Mouse (Mus musculus): ENCODE measurements around the gene Adam1b. TPM values are rescaled to one million over a fixed set of nuclear protein-coding genes. Genes with fewer than 3 reads are reported as not detected.
A peak's percentile ranks its signal among the peaks of the same experiment; 100 is the strongest.

The Adam1b gene
- polyA plus RNA-seq (2012) = 0.03 TPM in 1 of 2 replicates, not detected in the other

- Histone ChIP-seq H3K27me3 (ENCODE audit: control insufficient read depth) (peaks cover 6% of the 10 kb centered on the region), H3K4me1 (ENCODE audit: control insufficient read depth) (peaks cover 19% of the 10 kb centered on the region), H3K4me3 (replicated peaks) (no peak within 1 kb of the TSS), H3K36me3 (ENCODE audit: control insufficient read depth) (no peaks in the 10 kb centered on the region), H3K9me3 (ENCODE audit: control insufficient read depth, low read length) (no peaks in the 10 kb centered on the region)
- no peak for TF ChIP-seq GATA1 (IDR thresholded peaks at IDR 0.05; ENCODE audit: low read length)
Measured at GRCm38 (mm10) chr5:121503231-121503630, at the start of gene Adam1b. TSS of gene Adam1b (minus strand) at chr5:121503435.

- Histone ChIP-seq H3K4me1 (ENCODE audit: control insufficient read depth) (peaks cover 47% of the 10 kb centered on the region), H3K9me3 (ENCODE audit: control insufficient read depth, low read length) (peaks cover 2% of the 10 kb centered on the region; the same call in 1 of the 2 replicates), H3K27me3 (ENCODE audit: control insufficient read depth) (no peaks in the 10 kb centered on the region), H3K36me3 (ENCODE audit: control insufficient read depth) (peaks cover 19% of the 10 kb centered on the region), H3K4me3 (replicated peaks) (no peak overlapping the region)
- TF ChIP-seq GATA1 (IDR thresholded peaks at IDR 0.05; ENCODE audit: low read length) = no peak
Measured at GRCm38 (mm10) chr5:121549196-121549595, 46.0 kb upstream of the Adam1b start.

GRCm38 (mm10) chr5:121547084-121547483 lies 43.8 kb upstream of the Adam1b start:
- Histone ChIP-seq H3K9me3 (ENCODE audit: control insufficient read depth, low read length) (peaks cover 2% of the 10 kb centered on the region; the same call in 1 of the 2 replicates), H3K4me3 (replicated peaks) (peak overlapping the region; percentile 70), H3K27me3 (ENCODE audit: control insufficient read depth) (no peaks in the 10 kb centered on the region), H3K4me1 (ENCODE audit: control insufficient read depth) (peaks cover 58% of the 10 kb centered on the region), H3K36me3 (ENCODE audit: control insufficient read depth) (peaks cover 28% of the 10 kb centered on the region)
- 0 out of 2 replicates have a peak, but pooled peaks have one; percentile 5 for TF ChIP-seq GATA1 (IDR thresholded peaks at IDR 0.05; ENCODE audit: low read length)
- TF ChIP-seq TAL1 (IDR thresholded peaks at IDR 0.05; ENCODE audit: low read length) = no peak

- Histone ChIP-seq H3K36me3 (ENCODE audit: control insufficient read depth) (peaks cover 32% of the 10 kb centered on the region), H3K9me3 (ENCODE audit: control insufficient read depth, low read length) (no peaks in the 10 kb centered on the region; the same call in 1 of the 2 replicates), H3K27me3 (ENCODE audit: control insufficient read depth) (no peaks in the 10 kb centered on the region), H3K4me1 (ENCODE audit: control insufficient read depth) (peaks cover 58% of the 10 kb centered on the region), H3K4me3 (replicated peaks) (peak overlapping the region; percentile 70)
- TF ChIP-seq TAL1 (IDR thresholded peaks at IDR 0.05; ENCODE audit: low read length) = no peak
- TF ChIP-seq GATA1 (IDR thresholded peaks at IDR 0.05; ENCODE audit: low read length) = no peak
Measured at GRCm38 (mm10) chr5:121546530-121546895, 43.3 kb upstream of the Adam1b start.

- peaks cover 36% of the 10 kb centered on the region for H3K36me3 ChIP-seq (ENCODE audit: control insufficient read depth)
- H3K4me1 ChIP-seq (ENCODE audit: control insufficient read depth) = peaks cover 61% of the 10 kb centered on the region
- no peaks in the 10 kb centered on the region for H3K9me3 ChIP-seq (ENCODE audit: control insufficient read depth, low read length)
- peak within 1 kb of the TSS; percentile 70 for H3K4me3 ChIP-seq (replicated peaks)
- no peaks in the 10 kb centered on the region for H3K27me3 ChIP-seq (ENCODE audit: control insufficient read depth)
- TF ChIP-seq TAL1 (IDR thresholded peaks at IDR 0.05; ENCODE audit: low read length) (no peak), GATA1 (IDR thresholded peaks at IDR 0.05; ENCODE audit: low read length) (no peak)
Measured at GRCm38 (mm10) chr5:121545793-121546529, 42.7 kb upstream of the Adam1b start, which contains the start of gene Mapkapk5. TSS of gene Mapkapk5 (minus strand) at chr5:121545905.

GRCm38 (mm10) chr5:121544910-121545792 lies 41.9 kb upstream of the Adam1b start, which contains the start of the genes Adam1a and Gm42878:
TSS of gene Adam1a (minus strand) at chr5:121545482.
TSS of gene Gm42878 (minus strand) at chr5:121545482.
- Histone ChIP-seq H3K27me3 (ENCODE audit: control insufficient read depth) (no peaks in the 10 kb centered on the region), H3K9me3 (ENCODE audit: control insufficient read depth, low read length) (no peaks in the 10 kb centered on the region), H3K36me3 (ENCODE audit: control insufficient read depth) (peaks cover 43% of the 10 kb centered on the region), H3K4me1 (ENCODE audit: control insufficient read depth) (peaks cover 64% of the 10 kb centered on the region), H3K4me3 (replicated peaks) (peak within 1 kb of the TSS; percentile 70)
- no peak for TF ChIP-seq TAL1 (IDR thresholded peaks at IDR 0.05; ENCODE audit: low read length)
- TF ChIP-seq GATA1 (IDR thresholded peaks at IDR 0.05; ENCODE audit: low read length) = no peak

GRCm38 (mm10) chr5:121543370-121543769 lies 40.1 kb upstream of the Adam1b start:
- H3K9me3 ChIP-seq (ENCODE audit: control insufficient read depth, low read length) = no peaks in the 10 kb centered on the region
- no peak for TF ChIP-seq TAL1 (IDR thresholded peaks at IDR 0.05; ENCODE audit: low read length)
- TF ChIP-seq GATA1 (IDR thresholded peaks at IDR 0.05; ENCODE audit: low read length) = no peak
- H3K4me1 ChIP-seq (ENCODE audit: control insufficient read depth) = peaks cover 59% of the 10 kb centered on the region
- H3K36me3 ChIP-seq (ENCODE audit: control insufficient read depth) = peaks cover 52% of the 10 kb centered on the region
- peak overlapping the region; percentile 70 for H3K4me3 ChIP-seq (replicated peaks)
- H3K27me3 ChIP-seq (ENCODE audit: control insufficient read depth) = no peaks in the 10 kb centered on the region

- Histone ChIP-seq H3K4me1 (ENCODE audit: control insufficient read depth) (peaks cover 57% of the 10 kb centered on the region), H3K36me3 (ENCODE audit: control insufficient read depth) (peaks cover 63% of the 10 kb centered on the region), H3K9me3 (ENCODE audit: control insufficient read depth, low read length) (no peaks in the 10 kb centered on the region)
Measured at GRCm38 (mm10) chr5:121541235-121541634, 38.0 kb upstream of the Adam1b start.

GRCm38 (mm10) chr5:121540066-121540465 lies 36.8 kb upstream of the Adam1b start:
- Histone ChIP-seq H3K4me1 (ENCODE audit: control insufficient read depth) (peaks cover 66% of the 10 kb centered on the region), H3K27me3 (ENCODE audit: control insufficient read depth) (no peaks in the 10 kb centered on the region), H3K4me3 (replicated peaks) (no peak overlapping the region), H3K9me3 (ENCODE audit: control insufficient read depth, low read length) (no peaks in the 10 kb centered on the region), H3K36me3 (ENCODE audit: control insufficient read depth) (peaks cover 75% of the 10 kb centered on the region)
- TF ChIP-seq GATA1 (IDR thresholded peaks at IDR 0.05; ENCODE audit: low read length) (no peak), TAL1 (IDR thresholded peaks at IDR 0.05; ENCODE audit: low read length) (no peak)

More at GRCm38 (mm10) chr5:121541235-121541634, 38.0 kb upstream of the Adam1b start:
- Histone ChIP-seq H3K27me3 (ENCODE audit: control insufficient read depth) (no peaks in the 10 kb centered on the region), H3K4me3 (replicated peaks) (no peak overlapping the region)
- no peak for TF ChIP-seq TAL1 (IDR thresholded peaks at IDR 0.05; ENCODE audit: low read length)
- no peak for TF ChIP-seq GATA1 (IDR thresholded peaks at IDR 0.05; ENCODE audit: low read length)

Measured in erythroblast, embryonic 14.5 days (primary cell).